Mouse (Mus musculus) hindbrain, embryonic 10.5 days (tissue): ENCODE results near the gene Pdcd4. TPM values are rescaled to one million over a fixed set of nuclear protein-coding genes. Genes with fewer than 3 reads are reported as not detected.

Experiments
- DNase-seq: peaks from one replicate; pipeline ENCODE4 v3.0.0-alpha.2; 2017; ENCODE audit warnings: low spot score
- H3K27ac ChIP-seq: fragments of 300-500 bp; sonication (generic); 2 replicates; pipeline ENCODE4 v1.5.1; 2016; ENCODE audit warnings: mild to moderate bottlenecking, moderate library complexity
- H3K27me3 ChIP-seq: fragments of 300-500 bp; sonication (generic); 2 replicates; pipeline ENCODE4 v1.6.1; 2016; ENCODE audit warnings: mild to moderate bottlenecking; ENCODE audit not compliant: poor library complexity, insufficient read depth, severe bottlenecking
- H3K36me3 ChIP-seq: fragments of 300-500 bp; sonication (generic); 2 replicates; pipeline ENCODE4 v1.6.1; 2016; ENCODE audit warnings: mild to moderate bottlenecking, moderate library complexity
- H3K4me1 ChIP-seq: fragments of 300-500 bp; sonication (generic); replicated peaks from 2 replicates; pipeline ENCODE4 v1.6.1; 2016; ENCODE audit warnings: mild to moderate bottlenecking
- H3K4me3 ChIP-seq: fragments of 300-500 bp; sonication (generic); 2 replicates; pipeline ENCODE4 v1.5.1; 2016; ENCODE audit warnings: mild to moderate bottlenecking, moderate library complexity
- H3K9me3 ChIP-seq: fragments of 300-500 bp; sonication (generic); 2 replicates; pipeline ENCODE4 v1.6.1; 2016; ENCODE audit warnings: mild to moderate bottlenecking, moderate library complexity
- WGBS: fragments of 180-500 bp; shearing (Covaris S2); methylation state at CpG from one replicate; pipeline ENCODE4 v1.1.7; 2016; 5-methylcytosine and 5-hydroxymethylcytosine counted together
- polyA plus RNA-seq: library from polyadenylated mRNA; unstranded; fragments of >200 nt; fragmentation: Nextera tagmentation; extraction: Ambion mirVana; gene quantifications from 2 replicates; pipeline ENCODE4 v1.2.1, GENCODE M21; 2016

Gene Pdcd4
- polyA plus RNA-seq, 1 experiment from 2014 or later = 49.9 TPM

DNA sequence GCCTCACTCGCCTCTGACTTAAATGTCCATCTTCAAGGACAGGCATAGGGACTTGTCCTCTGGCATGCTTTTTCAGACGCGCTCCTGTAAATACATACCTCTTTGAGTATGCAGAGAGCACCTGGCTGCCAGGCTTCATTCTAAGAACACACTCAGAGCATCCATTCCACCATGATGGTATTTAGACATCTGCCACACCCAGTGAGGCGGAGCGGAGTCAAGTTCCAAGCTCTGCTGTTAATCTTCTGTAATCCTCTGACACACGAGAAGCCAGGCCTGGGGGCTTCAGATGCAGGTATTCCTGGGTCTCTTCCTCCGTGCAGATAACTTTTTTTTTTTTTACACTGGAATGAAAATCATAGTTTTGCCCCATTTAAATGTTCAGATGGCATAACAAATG lies 32.4 kb upstream of the Pdcd4 start:
- Histone ChIP-seq H3K36me3 (no peaks in the 10 kb centered on the region), H3K9me3 (no peaks in the 10 kb centered on the region), H3K27ac (no peak overlapping the region), H3K4me1 (peaks cover 25% of the 10 kb centered on the region), H3K4me3 (no peak overlapping the region), H3K27me3 (no peaks in the 10 kb centered on the region)
- 56% methylated on average over 7 of the region's 7 CpGs for WGBS
- DNase-seq = no peak

DNA sequence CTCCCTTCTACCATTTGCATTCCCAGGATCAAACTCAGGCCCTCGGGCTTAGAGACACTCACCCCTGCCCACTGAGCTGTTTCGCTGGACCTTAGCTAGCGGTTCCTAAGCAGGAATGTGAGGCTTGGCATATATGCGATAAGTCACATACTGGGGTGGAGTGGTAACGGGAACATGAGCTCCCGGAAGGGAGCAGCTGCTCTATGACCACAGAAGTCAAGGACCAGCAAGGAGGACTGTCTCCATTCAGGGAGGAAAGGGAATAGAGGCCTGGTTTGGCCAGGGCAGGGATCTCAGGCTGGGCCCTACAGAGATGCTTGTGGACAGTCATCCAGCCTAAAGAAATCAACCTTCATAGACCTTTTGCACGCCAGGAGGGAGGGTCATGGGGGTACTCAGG lies 30.7 kb upstream of the Pdcd4 start:
- no peaks in the 10 kb centered on the region for H3K27me3 ChIP-seq
- WGBS = 81% methylated on average over 7 of the region's 7 CpGs
- no peak overlapping the region for H3K27ac ChIP-seq
- no peak for DNase-seq
- no peaks in the 10 kb centered on the region for H3K9me3 ChIP-seq
- no peak overlapping the region for H3K4me3 ChIP-seq
- peaks cover 19% of the 10 kb centered on the region for H3K4me1 ChIP-seq
- H3K36me3 ChIP-seq = no peaks in the 10 kb centered on the region

GRCm38 (mm10) chr19:53862573-53863246 lies 29.3 kb upstream of the Pdcd4 start:
- Histone ChIP-seq H3K9me3 (no peaks in the 10 kb centered on the region), H3K27me3 (no peaks in the 10 kb centered on the region), H3K27ac (no peak overlapping the region), H3K36me3 (no peaks in the 10 kb centered on the region), H3K4me3 (no peak overlapping the region), H3K4me1 (peaks cover 16% of the 10 kb centered on the region)
- no peak for DNase-seq
- WGBS = 66% methylated on average over 8 of the region's 8 CpGs

DNA sequence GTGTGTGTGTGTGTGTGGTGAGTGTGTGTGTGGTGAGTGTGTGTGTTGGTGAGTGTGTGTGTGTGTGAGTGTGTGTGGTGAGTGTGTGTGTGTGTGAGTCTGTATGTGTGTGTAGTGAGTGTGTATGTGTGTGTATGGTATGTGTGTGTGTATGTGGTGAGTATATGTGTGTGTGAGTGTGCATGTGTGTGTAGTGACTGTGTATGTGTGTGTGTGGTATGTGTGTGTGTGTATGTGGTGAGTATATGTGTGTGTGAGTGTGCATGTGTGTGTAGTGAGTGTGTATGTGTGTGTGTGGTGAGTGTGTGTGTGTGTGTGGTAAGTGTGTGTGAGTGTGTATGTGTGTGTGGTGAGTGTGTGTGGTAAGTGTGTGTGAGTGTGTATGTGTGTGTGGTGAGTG lies 24.8 kb upstream of the Pdcd4 start:
- H3K27me3 ChIP-seq = no peaks in the 10 kb centered on the region
- H3K36me3 ChIP-seq = no peaks in the 10 kb centered on the region
- DNase-seq = no peak

GRCm38 (mm10) chr19:53868125-53868524 lies 23.9 kb upstream of the Pdcd4 start:
- no peak for DNase-seq
- 88% methylated on average over 6 of the region's 6 CpGs for WGBS
- Histone ChIP-seq H3K27ac (no peak overlapping the region), H3K4me1 (no peaks in the 10 kb centered on the region), H3K36me3 (no peaks in the 10 kb centered on the region), H3K27me3 (no peaks in the 10 kb centered on the region), H3K4me3 (no peak overlapping the region), H3K9me3 (no peaks in the 10 kb centered on the region)

More for the DNA sequence above, 24.8 kb upstream of the Pdcd4 start:
- no peaks in the 10 kb centered on the region for H3K9me3 ChIP-seq
- 0 out of 2 replicates have a peak, but pooled peaks cover 3% of the 10 kb centered on the region for H3K4me1 ChIP-seq
- no peak overlapping the region for H3K27ac ChIP-seq
- no peak overlapping the region for H3K4me3 ChIP-seq

DNA sequence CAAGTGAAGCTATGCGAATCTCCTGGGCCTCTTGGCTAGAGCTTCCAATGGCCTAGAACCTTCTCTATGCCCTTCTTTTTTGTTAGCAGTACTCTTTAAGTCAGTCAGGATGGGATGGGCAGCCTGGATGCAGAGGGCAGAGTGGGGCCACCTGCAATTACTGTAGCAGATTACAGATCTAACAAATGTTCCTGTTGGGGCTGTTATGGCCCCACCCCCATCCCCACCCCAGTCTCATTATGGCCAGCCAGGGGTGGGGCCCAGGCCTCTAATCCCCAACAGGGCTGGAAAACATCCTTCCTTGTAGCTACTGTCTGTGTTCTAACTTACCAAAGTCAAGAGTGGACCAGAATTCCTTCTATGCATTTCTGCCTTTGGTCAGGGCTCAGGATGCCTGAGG lies 23.2 kb upstream of the Pdcd4 start:
- Histone ChIP-seq H3K9me3 (no peaks in the 10 kb centered on the region), H3K27me3 (no peaks in the 10 kb centered on the region), H3K27ac (no peak overlapping the region), H3K36me3 (no peaks in the 10 kb centered on the region), H3K4me1 (no peaks in the 10 kb centered on the region), H3K4me3 (no peak overlapping the region)
- DNase-seq = no peak
- WGBS = 92% methylated on average over 1 of the region's 1 CpGs

- H3K9me3 ChIP-seq = no peaks in the 10 kb centered on the region
- no peak overlapping the region for H3K4me3 ChIP-seq
- 83% methylated on average over 4 of the region's 4 CpGs for WGBS
- no peak for DNase-seq
- H3K4me1 ChIP-seq = peaks cover 3% of the 10 kb centered on the region; the same call in 1 of the 2 replicates
- H3K27me3 ChIP-seq = no peaks in the 10 kb centered on the region
- H3K36me3 ChIP-seq = no peaks in the 10 kb centered on the region
- no peak overlapping the region for H3K27ac ChIP-seq
These were observed 22.3 kb upstream of the Pdcd4 start for GRCm38 (mm10) chr19:53869427-53870385.

DNA sequence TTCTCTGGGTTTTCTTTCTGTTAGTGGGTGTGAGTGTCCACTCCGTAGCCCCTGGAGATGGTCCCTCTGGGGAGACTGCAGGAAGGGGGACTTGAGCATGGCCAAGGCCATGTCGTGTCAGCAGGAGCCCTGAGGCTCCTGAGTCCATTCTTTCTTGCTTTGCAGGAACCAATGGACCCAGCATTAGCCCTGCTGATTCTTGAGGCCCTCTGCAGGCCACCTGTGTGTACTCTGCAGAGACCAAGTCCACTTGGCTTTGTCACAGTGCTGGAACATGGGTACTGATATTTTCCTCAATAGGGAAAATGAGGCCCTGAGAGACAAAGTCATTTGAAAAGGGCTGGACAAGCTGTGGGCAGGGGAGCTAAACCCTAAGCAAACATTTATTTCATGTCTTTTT lies 21.5 kb upstream of the Pdcd4 start:
- H3K9me3 ChIP-seq = no peaks in the 10 kb centered on the region
- 50% methylated on average over 2 of the region's 2 CpGs for WGBS
- no peak overlapping the region for H3K27ac ChIP-seq
- H3K36me3 ChIP-seq = no peaks in the 10 kb centered on the region
- DNase-seq = no peak
- H3K27me3 ChIP-seq = no peaks in the 10 kb centered on the region
- H3K4me3 ChIP-seq = no peak overlapping the region
- peaks cover 8% of the 10 kb centered on the region for H3K4me1 ChIP-seq

DNA sequence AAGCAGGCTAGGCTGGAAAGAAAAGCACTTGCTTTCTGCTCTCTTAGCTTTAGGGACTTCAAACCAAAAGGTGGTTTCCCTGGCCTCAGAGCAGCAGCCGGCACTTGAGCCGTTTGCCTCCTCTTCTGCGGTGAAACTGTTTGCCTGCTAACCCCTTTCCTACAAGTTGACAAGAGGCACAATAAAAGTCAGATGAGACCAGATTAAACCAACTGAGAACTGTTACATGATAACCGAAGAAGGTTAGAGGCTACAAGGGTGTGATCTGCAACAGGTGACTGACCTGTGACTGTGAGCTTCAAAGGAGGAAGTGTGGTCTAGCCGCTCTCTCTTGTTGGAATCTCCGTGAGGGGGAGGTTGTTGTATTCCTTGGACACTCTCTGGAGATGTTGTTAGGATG lies 20.5 kb upstream of the Pdcd4 start:
- H3K4me1 ChIP-seq = peaks cover 8% of the 10 kb centered on the region
- H3K27ac ChIP-seq = no peak overlapping the region
- no peak overlapping the region for H3K4me3 ChIP-seq
- no peaks in the 10 kb centered on the region for H3K27me3 ChIP-seq
- DNase-seq = no peak
- H3K9me3 ChIP-seq = no peaks in the 10 kb centered on the region
- 89% methylated on average over 6 of the region's 6 CpGs for WGBS
- H3K36me3 ChIP-seq = no peaks in the 10 kb centered on the region

- no peaks in the 10 kb centered on the region for H3K9me3 ChIP-seq
- no peaks in the 10 kb centered on the region for H3K27me3 ChIP-seq
- no peaks in the 10 kb centered on the region for H3K36me3 ChIP-seq
- H3K4me3 ChIP-seq = no peak overlapping the region
- WGBS = 82% methylated on average over 6 of the region's 6 CpGs
- DNase-seq = no peak
- H3K4me1 ChIP-seq = peaks cover 8% of the 10 kb centered on the region
- H3K27ac ChIP-seq = no peak overlapping the region
These were observed 18.9 kb upstream of the Pdcd4 start for GRCm38 (mm10) chr19:53872994-53873713.

DNA sequence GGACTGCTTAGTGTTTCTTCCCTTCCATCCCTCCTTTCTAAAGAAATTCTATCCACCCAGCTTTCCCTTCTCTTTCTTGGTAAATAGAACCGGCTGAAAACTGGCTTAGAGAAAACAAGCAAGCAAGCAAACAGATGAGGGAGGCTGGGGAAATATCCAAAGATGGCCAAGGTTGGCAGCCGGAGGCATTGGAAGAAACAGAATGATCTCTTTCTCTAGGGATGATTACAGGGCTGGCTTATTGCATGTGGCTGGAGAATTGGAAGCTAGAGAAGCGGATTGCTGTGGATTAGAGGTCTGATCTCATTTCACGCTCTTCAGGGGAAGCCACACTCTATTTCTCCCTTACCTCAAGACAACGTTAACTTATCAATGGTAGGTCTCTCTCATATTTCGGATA lies 16.8 kb upstream of the Pdcd4 start:
- Histone ChIP-seq H3K36me3 (no peaks in the 10 kb centered on the region), H3K27me3 (no peaks in the 10 kb centered on the region), H3K4me1 (peaks cover 8% of the 10 kb centered on the region), H3K4me3 (no peak overlapping the region), H3K9me3 (no peaks in the 10 kb centered on the region), H3K27ac (no peak overlapping the region)
- 82% methylated on average over 6 of the region's 6 CpGs for WGBS
- DNase-seq = no peak

DNA sequence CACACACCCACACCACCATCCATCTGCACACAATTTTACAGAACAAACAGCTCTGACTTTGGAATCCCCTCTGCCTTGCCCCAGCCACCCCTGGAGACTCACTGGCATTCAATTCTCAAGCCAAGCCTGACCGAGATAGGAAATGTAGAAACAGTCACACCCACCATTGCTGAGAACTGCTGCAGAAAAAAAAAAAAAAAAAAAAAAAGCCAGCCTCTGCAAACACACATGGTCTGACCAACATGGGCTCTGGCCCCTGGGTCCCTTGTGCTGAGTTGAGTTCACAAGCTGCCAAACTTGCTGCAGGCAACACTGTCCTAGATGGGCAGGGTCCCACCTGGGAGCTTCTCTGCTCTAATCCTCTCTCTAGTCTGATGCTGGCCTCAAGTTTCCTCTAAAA lies 14.3 kb upstream of the Pdcd4 start:
- H3K4me1 ChIP-seq = peaks cover 8% of the 10 kb centered on the region
- no peak overlapping the region for H3K4me3 ChIP-seq
- H3K9me3 ChIP-seq = no peaks in the 10 kb centered on the region
- no peaks in the 10 kb centered on the region for H3K27me3 ChIP-seq
- no peak overlapping the region for H3K27ac ChIP-seq
- 61% methylated on average over 1 of the region's 1 CpGs for WGBS
- no peak for DNase-seq
- H3K36me3 ChIP-seq = no peaks in the 10 kb centered on the region

DNA sequence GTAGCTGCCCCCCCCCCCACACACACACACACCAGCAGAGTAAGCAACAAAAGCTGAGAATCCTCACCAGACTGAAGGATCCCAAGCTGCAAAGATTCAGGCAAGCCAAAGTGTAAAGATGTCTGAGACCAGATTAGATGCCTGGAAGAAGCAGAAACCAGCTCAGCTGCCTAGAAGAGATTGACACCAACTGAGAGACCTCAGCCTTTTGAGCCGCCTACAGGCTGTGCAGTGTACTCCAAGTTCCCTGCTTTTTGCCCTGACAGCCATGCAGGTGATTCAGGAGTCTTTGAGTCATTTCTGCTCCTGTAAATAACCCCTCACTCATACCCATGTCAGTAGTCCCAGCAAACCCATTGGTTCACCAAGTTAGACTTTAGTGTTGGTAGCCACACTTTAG lies 11.6 kb upstream of the Pdcd4 start:
- Histone ChIP-seq H3K4me1 (peaks cover 2% of the 10 kb centered on the region), H3K27ac (no peak overlapping the region), H3K36me3 (no peaks in the 10 kb centered on the region), H3K27me3 (no peaks in the 10 kb centered on the region), H3K9me3 (no peaks in the 10 kb centered on the region), H3K4me3 (no peak overlapping the region)
- WGBS = 78% methylated on average over 1 of the region's 1 CpGs
- no peak for DNase-seq
